In genomic region chr2:84185016-84185330, GRCm38 (mm10) we compare ENCODE assay signal across 13 mouse cellular contexts.
A peak's percentile ranks its signal among the peaks of the same experiment; 100 is the strongest.
DNase-seq lines count a peak whose midpoint lies in the region; ATAC-seq and TF ChIP-seq lines count a peak whose summit lies in the region.
"Had no signal": no experiment of that assay in that cellular context is flagged by ENCODE, and none has a peak within 500 bp of the region (broad histone marks: within the 10 kb centered on the region; RNA-seq: fewer than 3 reads in every experiment).

No protein-coding gene starts in this region.

- ATAC-seq in heart, embryonic 13.5 days (ENCODE audit: extremely low read depth, insufficient number of reproducible peaks, low FRiP score, low TSS enrichment), result no peak
- ATAC-seq in heart, postnatal 0 days (ENCODE audit: insufficient read depth, low read depth), result no peak
- ATAC-seq in liver, embryonic 14.5 days (ENCODE audit: insufficient read depth), result no peak
- ATAC-seq: CD4-positive, CD25-positive, alpha-beta regulatory T cell, adult 4 months had no signal

- 60% methylated on average over 7 of the region's 7 CpGs for WGBS in heart, embryonic 13.5 days
- 67% methylated on average over 7 of the region's 7 CpGs for WGBS in liver, adult 2 months
- 62% methylated on average over 7 of the region's 7 CpGs for WGBS in heart, postnatal 0 days
- 39% methylated on average over 7 of the region's 7 CpGs for WGBS in liver, embryonic 14.5 days (ENCODE audit: insufficient replicate concordance)

- H3K4me3 ChIP-seq in heart, embryonic 13.5 days, result peak overlapping the region; percentile 12; the same call in 1 of the 2 replicates
- H3K4me3 ChIP-seq in liver, adult 2 months (ENCODE audit: insufficient read depth, low read depth, low read length), result no peak overlapping the region
- H3K4me3 ChIP-seq in heart, postnatal 0 days (ENCODE audit: low read depth, low read length), result no peak overlapping the region
- H3K4me3 ChIP-seq in liver, embryonic 14.5 days (ENCODE audit: insufficient read depth in 1 of 2, low read depth in 2 of 2, low read length in 2 of 2), result no peak overlapping the region
- H3K4me3 ChIP-seq: intestine, embryonic 15.5 days; myocyte had no signal

- TF ChIP-seq EP300 in heart, postnatal 0 days (IDR thresholded peaks at IDR 0.05; ENCODE audit: low read depth), result 0 out of 2 replicates have a peak, but pooled peaks have one; percentile 49
- no peak for TF ChIP-seq EP300 in liver, embryonic 14.5 days (IDR thresholded peaks at IDR 0.05; ENCODE audit: low read depth)

- H3K79me2 ChIP-seq in liver, adult 2 months (ENCODE audit: control insufficient read depth, insufficient read depth, low read length), result no peaks in the 10 kb centered on the region

- H3K27ac ChIP-seq in heart, embryonic 13.5 days (replicated peaks), result peak overlapping the region; percentile 76
- peak overlapping the region; percentile 92 for H3K27ac ChIP-seq in liver, adult 2 months (replicated peaks; ENCODE audit: insufficient read depth, low read depth, low read length)
- peak overlapping the region; percentile 76 for H3K27ac ChIP-seq in heart, postnatal 0 days (ENCODE audit: low read depth)
- H3K27ac ChIP-seq in liver, embryonic 14.5 days, result no peak overlapping the region
- H3K27ac ChIP-seq: intestine, embryonic 15.5 days had no signal

- no peak for TF ChIP-seq POLR2A in liver, adult 2 months (IDR thresholded peaks at IDR 0.05; ENCODE audit: extremely low read depth, insufficient read depth, low read length)

- no peak overlapping the region for H3K9ac ChIP-seq in heart, embryonic 13.5 days
- no peak overlapping the region for H3K9ac ChIP-seq in liver, adult 2 months (ENCODE audit: low read depth, low read length)
- H3K9ac ChIP-seq in heart, postnatal 0 days (replicated peaks; ENCODE audit: low read depth, low read length), result no peak overlapping the region
- H3K9ac ChIP-seq in liver, embryonic 14.5 days (replicated peaks), result no peak overlapping the region
- H3K9ac ChIP-seq: intestine, embryonic 15.5 days had no signal

- peaks cover 20% of the 10 kb centered on the region for H3K4me1 ChIP-seq in heart, embryonic 13.5 days
- no peaks in the 10 kb centered on the region for H3K4me1 ChIP-seq in liver, adult 2 months (ENCODE audit: control insufficient read depth, insufficient read depth, low read length)
- 0 out of 2 replicates have a peak, but pooled peaks cover 3% of the 10 kb centered on the region for H3K4me1 ChIP-seq in heart, postnatal 0 days (ENCODE audit: control insufficient read depth, insufficient read depth)
- peaks cover 0 to 7% of the 10 kb centered on the region in 2 experiments; a peak in 2 of 4 replicates for H3K4me1 ChIP-seq in liver, embryonic 14.5 days (replicated peaks; ENCODE audit: control insufficient read depth in 2 of 2, insufficient read depth in 2 of 2, low read length in 1 of 2)
- H3K4me1 ChIP-seq: intestine, embryonic 15.5 days had no signal

- no peaks in the 10 kb centered on the region for H3K9me3 ChIP-seq in heart, embryonic 13.5 days
- H3K9me3 ChIP-seq in heart, postnatal 0 days (replicated peaks; ENCODE audit: control insufficient read depth, low read length), result no peaks in the 10 kb centered on the region
- no peaks in the 10 kb centered on the region for H3K9me3 ChIP-seq in liver, embryonic 14.5 days (ENCODE audit: control insufficient read depth, low read length)
- H3K9me3 ChIP-seq: intestine, embryonic 15.5 days had no signal

- H3K4me2 ChIP-seq in heart, embryonic 13.5 days, result peak overlapping the region; percentile 48
- H3K4me2 ChIP-seq in heart, postnatal 0 days (ENCODE audit: low read depth, low read length), result 0 out of 2 replicates have a peak overlapping the region, but pooled peaks have one; percentile 49
- H3K4me2 ChIP-seq in liver, embryonic 14.5 days (ENCODE audit: low read depth), result peak overlapping the region; percentile 47
- H3K4me2 ChIP-seq: intestine, embryonic 15.5 days had no signal

- TF ChIP-seq CTCF in liver, adult 2 months (IDR thresholded peaks at IDR 0.05; ENCODE audit: low read depth, low read length), result no peak
- TF ChIP-seq CTCF in heart, postnatal 0 days (IDR thresholded peaks at IDR 0.05; ENCODE audit: low read depth), result no peak
- no peak for TF ChIP-seq CTCF in liver, embryonic 14.5 days (IDR thresholded peaks at IDR 0.05; ENCODE audit: low read depth)

- H3K27me3 ChIP-seq in heart, embryonic 13.5 days (replicated peaks), result no peaks in the 10 kb centered on the region
- H3K27me3 ChIP-seq in liver, adult 2 months (ENCODE audit: control insufficient read depth, insufficient read depth, low read length), result no peaks in the 10 kb centered on the region
- H3K27me3 ChIP-seq in heart, postnatal 0 days (ENCODE audit: control insufficient read depth, insufficient read depth, low read length), result no peaks in the 10 kb centered on the region
- no peaks in the 10 kb centered on the region for H3K27me3 ChIP-seq in liver, embryonic 14.5 days (ENCODE audit: control insufficient read depth, insufficient read depth, low read length)
- H3K27me3 ChIP-seq: intestine, embryonic 15.5 days had no signal

- H3K36me3 ChIP-seq in heart, embryonic 13.5 days, result no peaks in the 10 kb centered on the region
- no peaks in the 10 kb centered on the region for H3K36me3 ChIP-seq in liver, adult 2 months (ENCODE audit: control insufficient read depth, insufficient read depth, low read length)
- H3K36me3 ChIP-seq in heart, postnatal 0 days (replicated peaks; ENCODE audit: control insufficient read depth, insufficient read depth, low read length), result no peaks in the 10 kb centered on the region
- no peaks in the 10 kb centered on the region for H3K36me3 ChIP-seq in liver, embryonic 14.5 days (replicated peaks; ENCODE audit: control insufficient read depth, insufficient read depth, low read depth)
- H3K36me3 ChIP-seq: intestine, embryonic 15.5 days had no signal

- DNase-seq in heart, adult 8-10 months (ENCODE audit: low spot score), result no peak
- DNase-seq in liver, adult 2 months (ENCODE audit: extremely low read depth, low read depth, low spot score), result no peak
- no peak for DNase-seq in liver
- no peak for DNase-seq in heart, postnatal 0 days (ENCODE audit: low spot score)
- no peak for DNase-seq in liver, embryonic 14.5 days (ENCODE audit: low read depth in 3 of 3, low spot score in 3 of 3)
- no peak for DNase-seq in frontal cortex, postnatal 14 days (ENCODE audit: low spot score in 2 of 2)
- DNase-seq: cerebellum, adult 2 months; left cerebral cortex, postnatal 4 days; thymus, postnatal 25 days had no signal
